ENCODE assay signal across 8 mouse cellular contexts in genomic region chr2:25291184-25292053, GRCm38 (mm10). TPM values are rescaled to one million over a fixed set of nuclear protein-coding genes. Genes with fewer than 3 reads are reported as not detected.
A peak's percentile ranks its signal among the peaks of the same experiment; 100 is the strongest.
DNase-seq lines count a peak whose midpoint lies in the region; ATAC-seq and TF ChIP-seq lines count a peak whose summit lies in the region.

No protein-coding gene starts in this region.

- DNase-seq in layer of hippocampus, adult 2 months (ENCODE audit: low spot score in 2 of 2), result peak in 1 of 2 experiments; percentile 4
- no peak for DNase-seq in layer of hippocampus, adult 18-20 months (ENCODE audit: low spot score in 2 of 2)
- DNase-seq in forebrain, embryonic 14.5 days (ENCODE audit: low spot score), result no peak
- DNase-seq in layer of hippocampus, postnatal 14 days (ENCODE audit: low spot score in 2 of 2), result no peak
- DNase-seq in urinary bladder, postnatal 14 days (ENCODE audit: low spot score), result no peak

- H3K27me3 ChIP-seq in forebrain, embryonic 14.5 days (replicated peaks; ENCODE audit: control insufficient read depth, insufficient read depth, low read length), result peaks cover 55% of the 10 kb centered on the region
- H3K27me3 ChIP-seq in limb, embryonic 13.5 days, result peaks cover 100% of the 10 kb centered on the region

- TF ChIP-seq POLR2A in olfactory bulb, adult 2 months (IDR thresholded peaks at IDR 0.05; ENCODE audit: insufficient read depth, low read depth, low read length), result no peak

- peak overlapping the region; percentile 92 for H3K27ac ChIP-seq in layer of hippocampus, adult 2 months
- H3K27ac ChIP-seq in forebrain, embryonic 14.5 days (ENCODE audit: low read depth, low read length), result no peak overlapping the region
- no peak overlapping the region for H3K27ac ChIP-seq in limb, embryonic 13.5 days
- peak overlapping the region; percentile 34; the same call in 1 of the 2 replicates for H3K27ac ChIP-seq in olfactory bulb, adult 2 months (ENCODE audit: insufficient read depth, low read depth, low read length)

- no peak overlapping the region; the same call in 1 of the 2 replicates for H3K4me3 ChIP-seq in layer of hippocampus, adult 2 months
- H3K4me3 ChIP-seq in forebrain, embryonic 14.5 days (ENCODE audit: low read depth, low read length), result peak overlapping the region; percentile 20
- H3K4me3 ChIP-seq in limb, embryonic 13.5 days, result peak overlapping the region; percentile 33
- no peak overlapping the region for H3K4me3 ChIP-seq in olfactory bulb, adult 2 months (ENCODE audit: insufficient read depth, low read depth, low read length)

- peak; percentile 54 for TF ChIP-seq CTCF in layer of hippocampus, adult 2 months (conservative IDR thresholded peaks at IDR 0.05)
- TF ChIP-seq CTCF in olfactory bulb, adult 2 months (IDR thresholded peaks at IDR 0.05; ENCODE audit: insufficient read depth, low read depth, low read length), result no peak; the same call in 1 of the 2 replicates

- WGBS in forebrain, embryonic 14.5 days, result 4% methylated on average over 32 of the region's 32 CpGs
- WGBS in limb, embryonic 13.5 days, result 7% methylated on average over 32 of the region's 32 CpGs
- WGBS in olfactory bulb, adult 2 months, result 17% methylated on average over 32 of the region's 32 CpGs

- H3K4me1 ChIP-seq in forebrain, embryonic 14.5 days (ENCODE audit: control insufficient read depth, insufficient read depth, low read length), result no peaks in the 10 kb centered on the region
- H3K4me1 ChIP-seq in limb, embryonic 13.5 days, result peaks cover 24% of the 10 kb centered on the region
- peaks cover 83% of the 10 kb centered on the region for H3K4me1 ChIP-seq in olfactory bulb, adult 2 months (ENCODE audit: control insufficient read depth, insufficient read depth, low read length)

- peaks cover under 1% of the 10 kb centered on the region; the same call in 1 of the 2 replicates for H3K36me3 ChIP-seq in forebrain, embryonic 14.5 days (ENCODE audit: control insufficient read depth, insufficient read depth, low read length)
- peaks cover 1% of the 10 kb centered on the region for H3K36me3 ChIP-seq in limb, embryonic 13.5 days

- peak overlapping the region; percentile 42 for H3K4me2 ChIP-seq in forebrain, embryonic 14.5 days (ENCODE audit: low read length)
- peak overlapping the region; percentile 59 for H3K4me2 ChIP-seq in limb, embryonic 13.5 days (replicated peaks)

- ATAC-seq in forebrain, embryonic 14.5 days, result no peak
- ATAC-seq in limb, embryonic 13.5 days (ENCODE audit: low FRiP score, low read depth), result no peak
- ATAC-seq in megakaryocyte-erythroid progenitor cell, adult 5-6 weeks (replicated peaks; ENCODE audit: low FRiP score, low TSS enrichment, poor library complexity, severe bottlenecking), result no peak

- peak overlapping the region; percentile 41; the same call in 1 of the 2 replicates for H3K9ac ChIP-seq in forebrain, embryonic 14.5 days (ENCODE audit: low read length)
- no peak overlapping the region for H3K9ac ChIP-seq in limb, embryonic 13.5 days

- H3K9me3 ChIP-seq in forebrain, embryonic 14.5 days (replicated peaks; ENCODE audit: control insufficient read depth, low read length), result no peaks in the 10 kb centered on the region
- no peaks in the 10 kb centered on the region for H3K9me3 ChIP-seq in limb, embryonic 13.5 days

RNA-seq across cellular contexts. Expression of gene Lrrc26, which starts 1.7 kb away (rescaled TPM):
- not detected for total RNA-seq in layer of hippocampus, adult 2 months (2021)
- total RNA-seq in layer of hippocampus, adult 18-20 months (2021), result not detected
- polyA plus RNA-seq in forebrain, embryonic 14.5 days (2014; fragmentation: Nextera tagmentation; extraction: Ambion mirVana), result 0.25 TPM in 1 of 2 replicates, not detected in the other
- polyA plus RNA-seq in limb, embryonic 13.5 days (2015; fragmentation: Nextera tagmentation; extraction: Ambion mirVana), result not detected in 2 replicates
- not detected in 2 replicates for polyA plus RNA-seq in olfactory bulb, adult 2 months (2012; ENCODE audit: insufficient read depth, insufficient read length, low replicate concordance, missing spikeins)
- not detected for total RNA-seq in layer of hippocampus, postnatal 14 days (2021)
- not detected in 2 replicates for total RNA-seq in megakaryocyte-erythroid progenitor cell, adult 5-6 weeks (2014; fragmentation: Nextera tagmentation)
- total RNA-seq in megakaryocyte-erythroid progenitor cell, adult 5-6 weeks (2017), result not detected in 2 replicates

RNA-seq across cellular contexts. Expression of gene Tmem210, which starts 3.5 kb away (rescaled TPM):
- total RNA-seq in layer of hippocampus, adult 2 months (2021), result not detected
- total RNA-seq in layer of hippocampus, adult 18-20 months (2021), result not detected
- not detected in 2 replicates for polyA plus RNA-seq in forebrain, embryonic 14.5 days (2014; fragmentation: Nextera tagmentation; extraction: Ambion mirVana)
- not detected in 2 replicates for polyA plus RNA-seq in limb, embryonic 13.5 days (2015; fragmentation: Nextera tagmentation; extraction: Ambion mirVana)
- not detected in 2 replicates for polyA plus RNA-seq in olfactory bulb, adult 2 months (2012; ENCODE audit: insufficient read depth, insufficient read length, low replicate concordance, missing spikeins)
- total RNA-seq in layer of hippocampus, postnatal 14 days (2021), result not detected
- not detected in 2 replicates for total RNA-seq in megakaryocyte-erythroid progenitor cell, adult 5-6 weeks (2014; fragmentation: Nextera tagmentation)
- not detected in 2 replicates for total RNA-seq in megakaryocyte-erythroid progenitor cell, adult 5-6 weeks (2017)

RNA-seq across cellular contexts. Expression of gene Anapc2, which starts 19.1 kb away (rescaled TPM):
- 10 to 100 TPM; 84.6 to 84.7 TPM for total RNA-seq in layer of hippocampus, adult 2 months (2021)
- total RNA-seq in layer of hippocampus, adult 18-20 months (2021), result 10 to 100 TPM; 79.8 to 84.4 TPM
- 105 and 123 TPM in 2 replicates for polyA plus RNA-seq in forebrain, embryonic 14.5 days (2014; fragmentation: Nextera tagmentation; extraction: Ambion mirVana)
- polyA plus RNA-seq in limb, embryonic 13.5 days (2015; fragmentation: Nextera tagmentation; extraction: Ambion mirVana), result 150 and 154 TPM in 2 replicates
- polyA plus RNA-seq in olfactory bulb, adult 2 months (2012; ENCODE audit: insufficient read depth, insufficient read length, low replicate concordance, missing spikeins), result not detected in 2 replicates
- total RNA-seq in layer of hippocampus, postnatal 14 days (2021), result 10 to 100 TPM; 66.6 to 72.1 TPM
- 52.0 and 56.6 TPM in 2 replicates for total RNA-seq in megakaryocyte-erythroid progenitor cell, adult 5-6 weeks (2014; fragmentation: Nextera tagmentation)
- total RNA-seq in megakaryocyte-erythroid progenitor cell, adult 5-6 weeks (2017), result 31.3 and 39.0 TPM in 2 replicates

RNA-seq across cellular contexts. Expression of gene Ssna1, which starts 19.2 kb away (rescaled TPM):
- 10 to 100 TPM; 64.5 to 69.3 TPM for total RNA-seq in layer of hippocampus, adult 2 months (2021)
- total RNA-seq in layer of hippocampus, adult 18-20 months (2021), result 10 to 100 TPM; 62.5 to 66.2 TPM
- 258 and 281 TPM in 2 replicates for polyA plus RNA-seq in forebrain, embryonic 14.5 days (2014; fragmentation: Nextera tagmentation; extraction: Ambion mirVana)
- 231 and 234 TPM in 2 replicates for polyA plus RNA-seq in limb, embryonic 13.5 days (2015; fragmentation: Nextera tagmentation; extraction: Ambion mirVana)
- not detected in 2 replicates for polyA plus RNA-seq in olfactory bulb, adult 2 months (2012; ENCODE audit: insufficient read depth, insufficient read length, low replicate concordance, missing spikeins)
- total RNA-seq in layer of hippocampus, postnatal 14 days (2021), result 10 to 100 TPM; 69.1 to 70.1 TPM
- total RNA-seq in megakaryocyte-erythroid progenitor cell, adult 5-6 weeks (2014; fragmentation: Nextera tagmentation), result 183 and 205 TPM in 2 replicates
- total RNA-seq in megakaryocyte-erythroid progenitor cell, adult 5-6 weeks (2017), result 81.8 and 104 TPM in 2 replicates

RNA-seq across cellular contexts. Expression of gene Grin1, which starts 27.6 kb away (rescaled TPM):
- total RNA-seq in layer of hippocampus, adult 2 months (2021), result 100 to 1,000 TPM; 443 to 449 TPM
- total RNA-seq in layer of hippocampus, adult 18-20 months (2021), result 100 to 1,000 TPM; 393 to 422 TPM
- polyA plus RNA-seq in forebrain, embryonic 14.5 days (2014; fragmentation: Nextera tagmentation; extraction: Ambion mirVana), result 17.0 and 21.1 TPM in 2 replicates
- polyA plus RNA-seq in limb, embryonic 13.5 days (2015; fragmentation: Nextera tagmentation; extraction: Ambion mirVana), result 0.61 and 0.97 TPM in 2 replicates
- 199 and 286 TPM in 2 replicates for polyA plus RNA-seq in olfactory bulb, adult 2 months (2012; ENCODE audit: insufficient read depth, insufficient read length, low replicate concordance, missing spikeins)
- total RNA-seq in layer of hippocampus, postnatal 14 days (2021), result 100 to 1,000 TPM; 419 to 451 TPM
- total RNA-seq in megakaryocyte-erythroid progenitor cell, adult 5-6 weeks (2014; fragmentation: Nextera tagmentation), result not detected in 2 replicates
- not detected in 2 replicates for total RNA-seq in megakaryocyte-erythroid progenitor cell, adult 5-6 weeks (2017)

Comparison
In these comparisons a context has a peak if more than half of its experiments do, and no peak if none do; other contexts are left out.
1. H3K27ac ChIP-seq: peak in layer of hippocampus, adult 2 months (single experiment) and olfactory bulb, adult 2 months (single experiment); none in forebrain, embryonic 14.5 days (single experiment) and limb, embryonic 13.5 days (single experiment).
2. H3K4me3 ChIP-seq: peak in forebrain, embryonic 14.5 days (single experiment) and limb, embryonic 13.5 days (single experiment); none in layer of hippocampus, adult 2 months (single experiment) and olfactory bulb, adult 2 months (single experiment).